Mouse (Mus musculus) stomach, postnatal 0 days (tissue): ENCODE data around the gene Sult2b1.

ENCODE experiments used
- CTCF ChIP-seq: IDR thresholded peaks from 2 replicates; pipeline ENCODE4 v1.5.1; 2016; ENCODE audit warnings: antibody characterized with exemption, low read depth, mild to moderate bottlenecking, moderate library complexity
- EP300 ChIP-seq: optimal IDR thresholded peaks from 2 replicates; pipeline ENCODE3; 2016; ENCODE audit warnings: antibody characterized with exemption

DNA sequence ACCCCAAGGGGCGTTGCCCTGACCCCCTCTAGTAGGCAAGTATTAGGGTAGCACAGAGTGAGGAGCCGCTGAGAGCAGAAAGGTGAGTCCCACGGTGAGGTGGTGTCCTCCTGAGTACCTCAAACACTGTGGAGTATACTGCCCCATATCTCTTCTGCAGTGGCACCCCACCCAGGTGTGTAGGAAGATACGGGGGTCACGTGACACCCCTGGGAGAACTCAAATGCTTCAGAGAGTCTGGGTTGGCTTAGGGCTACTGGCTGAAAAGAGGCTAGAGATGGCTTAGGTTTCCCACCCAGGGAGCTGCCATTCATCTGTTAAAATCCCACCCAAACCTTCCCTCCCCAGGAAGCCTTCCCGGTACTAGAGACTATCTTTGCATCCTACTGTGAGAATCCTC lies 12.5 kb upstream of the Sult2b1 start:
- no peak for TF ChIP-seq CTCF
- no peak for TF ChIP-seq EP300
